Mouse (Mus musculus) midbrain, embryonic 12.5 days (tissue): ENCODE results near the gene Fbln1. TPM values are rescaled to one million over a fixed set of nuclear protein-coding genes. Genes with fewer than 3 reads are reported as not detected.

Source experiments
- ATAC-seq: fragments of 200-750 bp; cut with Nextera tagmentation; 2 replicates; pipeline ENCODE4 v1.8.0; 2017; ENCODE audit warnings: low read depth, moderate TSS enrichment, moderate library complexity; ENCODE audit not compliant: low FRiP score
- H3K27ac ChIP-seq: fragments of 300-500 bp; sonication (generic); replicated peaks from 2 replicates; pipeline ENCODE4 v1.5.1; 2016; ENCODE audit warnings: mild to moderate bottlenecking
- H3K27me3 ChIP-seq: fragments of 300-500 bp; sonication (generic); 2 replicates; pipeline ENCODE4 v1.6.1; 2016; ENCODE audit warnings: mild to moderate bottlenecking
- H3K36me3 ChIP-seq: fragments of 300-500 bp; sonication (generic); 2 replicates; pipeline ENCODE4 v1.6.1; 2016
- H3K4me1 ChIP-seq: fragments of 300-500 bp; sonication (generic); 2 replicates; pipeline ENCODE4 v1.6.1; 2016
- H3K4me2 ChIP-seq: fragments of 300-500 bp; sonication (generic); replicated peaks from 2 replicates; pipeline ENCODE4 v1.6.1; 2016; ENCODE audit warnings: mild to moderate bottlenecking, moderate library complexity
- H3K4me3 ChIP-seq: fragments of 300-500 bp; sonication (generic); 2 replicates; pipeline ENCODE4 v1.5.1; 2016; ENCODE audit warnings: mild to moderate bottlenecking
- H3K9ac ChIP-seq: fragments of 300-500 bp; sonication (generic); replicated peaks from 2 replicates; pipeline ENCODE4 v1.6.1; 2016; ENCODE audit warnings: mild to moderate bottlenecking, moderate library complexity
- H3K9me3 ChIP-seq: fragments of 300-500 bp; sonication (generic); 2 replicates; pipeline ENCODE4 v1.6.1; 2016; ENCODE audit warnings: mild to moderate bottlenecking
- WGBS: fragments of 180-500 bp; shearing (Covaris S2); methylation state at CpG from one replicate; pipeline ENCODE4 v1.1.7; 2016; 5-methylcytosine and 5-hydroxymethylcytosine counted together
- polyA plus RNA-seq: library from polyadenylated mRNA; unstranded; fragments of >200 nt; fragmentation: Nextera tagmentation; extraction: Ambion mirVana; gene quantifications from 2 replicates; pipeline ENCODE4 v1.2.1, GENCODE M21; 2016

Gene Fbln1
- polyA plus RNA-seq, 1 experiment from 2014 or later: 156 TPM

GRCm38 (mm10) chr15:85208332-85208731 is 2.6 kb downstream of the Fbln1 start:
- WGBS: 7% methylated on average over 10 of the region's 10 CpGs
- H3K4me1 ChIP-seq: peaks cover 29% of the 10 kb centered on the region
- no peak for ATAC-seq
- H3K27ac ChIP-seq: peak overlapping the region; percentile 54; the same call in 1 of the 2 replicates
- H3K27me3 ChIP-seq: peaks cover 20% of the 10 kb centered on the region
- H3K4me2 ChIP-seq: peak overlapping the region; percentile 91
- H3K36me3 ChIP-seq: peaks cover 29% of the 10 kb centered on the region
- H3K4me3 ChIP-seq: peak overlapping the region; percentile 15
- peak overlapping the region; percentile 29; the same call in 1 of the 2 replicates for H3K9ac ChIP-seq
- H3K9me3 ChIP-seq: peaks cover 7% of the 10 kb centered on the region

- no peak overlapping the region for H3K27ac ChIP-seq
- peaks cover 29% of the 10 kb centered on the region for H3K36me3 ChIP-seq
- H3K4me3 ChIP-seq: no peak overlapping the region
- no peak overlapping the region for H3K9ac ChIP-seq
- H3K27me3 ChIP-seq: peaks cover 11% of the 10 kb centered on the region
- WGBS: 85% methylated on average over 3 of the region's 3 CpGs
- H3K4me2 ChIP-seq: no peak overlapping the region
- ATAC-seq: no peak
- H3K4me1 ChIP-seq: peaks cover 29% of the 10 kb centered on the region
- peaks cover 7% of the 10 kb centered on the region for H3K9me3 ChIP-seq
Observed at GRCm38 (mm10) chr15:85209341-85209740, 3.6 kb downstream of the Fbln1 start.

- no peak overlapping the region for H3K4me2 ChIP-seq
- H3K9me3 ChIP-seq: peaks cover 20% of the 10 kb centered on the region
- H3K27me3 ChIP-seq: no peaks in the 10 kb centered on the region
- no peak for ATAC-seq
- peaks cover 43% of the 10 kb centered on the region for H3K36me3 ChIP-seq
- no peak overlapping the region for H3K4me3 ChIP-seq
- H3K9ac ChIP-seq: no peak overlapping the region
- WGBS: 93% methylated on average over 12 of the region's 12 CpGs
- H3K27ac ChIP-seq: no peak overlapping the region
- H3K4me1 ChIP-seq: peaks cover 28% of the 10 kb centered on the region
Observed at GRCm38 (mm10) chr15:85210686-85211085, 4.9 kb downstream of the Fbln1 start.

GRCm38 (mm10) chr15:85211101-85211760 is 5.5 kb downstream of the Fbln1 start:
- no peak overlapping the region for H3K27ac ChIP-seq
- no peak for ATAC-seq
- H3K4me2 ChIP-seq: no peak overlapping the region
- no peak overlapping the region for H3K9ac ChIP-seq
- WGBS: 92% methylated on average over 18 of the region's 18 CpGs
- H3K4me3 ChIP-seq: no peak overlapping the region
- peaks cover 24% of the 10 kb centered on the region for H3K9me3 ChIP-seq
- peaks cover 48% of the 10 kb centered on the region for H3K36me3 ChIP-seq
- peaks cover 26% of the 10 kb centered on the region for H3K4me1 ChIP-seq
- no peaks in the 10 kb centered on the region for H3K27me3 ChIP-seq

- H3K9me3 ChIP-seq: peaks cover 24% of the 10 kb centered on the region
- no peak overlapping the region for H3K27ac ChIP-seq
- H3K4me3 ChIP-seq: no peak overlapping the region
- ATAC-seq: no peak
- peaks cover 40% of the 10 kb centered on the region for H3K36me3 ChIP-seq
- H3K9ac ChIP-seq: no peak overlapping the region
- WGBS: 96% methylated on average over 7 of the region's 7 CpGs
- H3K4me2 ChIP-seq: no peak overlapping the region
- H3K4me1 ChIP-seq: no peaks in the 10 kb centered on the region
- no peaks in the 10 kb centered on the region for H3K27me3 ChIP-seq
Observed at GRCm38 (mm10) chr15:85216069-85216813, 10.5 kb downstream of the Fbln1 start.

GRCm38 (mm10) chr15:85218617-85219265 is 13.0 kb downstream of the Fbln1 start:
- H3K27ac ChIP-seq: no peak overlapping the region
- no peak overlapping the region for H3K4me3 ChIP-seq
- 79% methylated on average over 5 of the region's 5 CpGs for WGBS
- no peak overlapping the region for H3K4me2 ChIP-seq
- H3K9me3 ChIP-seq: peaks cover 18% of the 10 kb centered on the region
- H3K36me3 ChIP-seq: peaks cover 41% of the 10 kb centered on the region
- H3K4me1 ChIP-seq: no peaks in the 10 kb centered on the region
- no peak for ATAC-seq
- no peak overlapping the region for H3K9ac ChIP-seq
- no peaks in the 10 kb centered on the region for H3K27me3 ChIP-seq

- H3K27ac ChIP-seq: no peak overlapping the region
- H3K4me3 ChIP-seq: no peak overlapping the region
- peaks cover 44% of the 10 kb centered on the region for H3K36me3 ChIP-seq
- 91% methylated on average over 6 of the region's 6 CpGs for WGBS
- no peak overlapping the region for H3K9ac ChIP-seq
- no peaks in the 10 kb centered on the region for H3K4me1 ChIP-seq
- no peaks in the 10 kb centered on the region for H3K27me3 ChIP-seq
- peaks cover 8% of the 10 kb centered on the region for H3K9me3 ChIP-seq
- no peak for ATAC-seq
- no peak overlapping the region for H3K4me2 ChIP-seq
Observed at GRCm38 (mm10) chr15:85220371-85220770, 14.6 kb downstream of the Fbln1 start.

GRCm38 (mm10) chr15:85221115-85221854 is 15.5 kb downstream of the Fbln1 start:
- WGBS: 81% methylated on average over 12 of the region's 12 CpGs
- no peak for ATAC-seq
- Histone ChIP-seq H3K4me1 (no peaks in the 10 kb centered on the region), H3K27me3 (no peaks in the 10 kb centered on the region), H3K4me3 (no peak overlapping the region), H3K27ac (no peak overlapping the region), H3K36me3 (peaks cover 42% of the 10 kb centered on the region), H3K9me3 (no peaks in the 10 kb centered on the region), H3K4me2 (no peak overlapping the region), H3K9ac (no peak overlapping the region)

GRCm38 (mm10) chr15:85225693-85226092 is 19.9 kb downstream of the Fbln1 start:
- no peak for ATAC-seq
- Histone ChIP-seq H3K4me3 (no peak overlapping the region), H3K27me3 (no peaks in the 10 kb centered on the region), H3K9ac (no peak overlapping the region), H3K27ac (no peak overlapping the region), H3K9me3 (no peaks in the 10 kb centered on the region), H3K4me1 (no peaks in the 10 kb centered on the region), H3K4me2 (no peak overlapping the region), H3K36me3 (peaks cover 71% of the 10 kb centered on the region)
- 97% methylated on average over 3 of the region's 3 CpGs for WGBS

GRCm38 (mm10) chr15:85226841-85227240 is 21.1 kb downstream of the Fbln1 start:
- Histone ChIP-seq H3K27ac (no peak overlapping the region), H3K4me2 (no peak overlapping the region), H3K4me3 (no peak overlapping the region), H3K4me1 (no peaks in the 10 kb centered on the region), H3K36me3 (peaks cover 76% of the 10 kb centered on the region), H3K9me3 (no peaks in the 10 kb centered on the region), H3K27me3 (no peaks in the 10 kb centered on the region), H3K9ac (no peak overlapping the region)
- ATAC-seq: no peak
- 86% methylated on average over 7 of the region's 7 CpGs for WGBS

- peaks cover 78% of the 10 kb centered on the region for H3K36me3 ChIP-seq
- WGBS: 84% methylated on average over 3 of the region's 3 CpGs
Observed at GRCm38 (mm10) chr15:85228568-85228967, 22.8 kb downstream of the Fbln1 start.

More at GRCm38 (mm10) chr15:85228568-85228967, 22.8 kb downstream of the Fbln1 start:
- no peak overlapping the region for H3K27ac ChIP-seq
- H3K9me3 ChIP-seq: no peaks in the 10 kb centered on the region
- H3K4me3 ChIP-seq: no peak overlapping the region
- no peak overlapping the region for H3K9ac ChIP-seq
- no peaks in the 10 kb centered on the region for H3K27me3 ChIP-seq
- ATAC-seq: no peak
- H3K4me1 ChIP-seq: no peaks in the 10 kb centered on the region
- no peak overlapping the region for H3K4me2 ChIP-seq
